Mouse (Mus musculus): Measurements from ENCODE around the gene Sox5. TPM values are rescaled to one million over a fixed set of nuclear protein-coding genes. Genes with fewer than 3 reads are reported as not detected.

Sox5 gene
- polyA plus RNA-seq, 1 experiment from 2014 or later, result 54.7 TPM

- no peaks in the 10 kb centered on the region for H3K27me3 ChIP-seq (ENCODE audit: control insufficient read depth, insufficient read depth, low read length)
- no peak overlapping the region for H3K9ac ChIP-seq (ENCODE audit: low read length)
- no peaks in the 10 kb centered on the region for H3K36me3 ChIP-seq (ENCODE audit: control insufficient read depth, insufficient read depth, low read length)
- ATAC-seq (ENCODE audit: insufficient number of reproducible peaks, low FRiP score, low TSS enrichment, low read depth), result no peak
- H3K4me3 ChIP-seq (ENCODE audit: low read depth, low read length), result no peak overlapping the region
- H3K27ac ChIP-seq (replicated peaks; ENCODE audit: low read depth, low read length), result no peak overlapping the region
- H3K4me2 ChIP-seq (ENCODE audit: low read depth, severe bottlenecking), result no peak overlapping the region
- WGBS, result 88% methylated on average over 4 of the region's 4 CpGs
- peaks cover 5% of the 10 kb centered on the region; the same call in 1 of the 2 replicates for H3K9me3 ChIP-seq (ENCODE audit: control insufficient read depth, low read length)
- H3K4me1 ChIP-seq (ENCODE audit: control insufficient read depth, insufficient read depth, low read length), result no peaks in the 10 kb centered on the region
- DNase-seq (ENCODE audit: low spot score), result no peak
These were observed 298.6 kb downstream of the Sox5 start for GRCm38 (mm10) chr6:144483166-144483565.

DNA sequence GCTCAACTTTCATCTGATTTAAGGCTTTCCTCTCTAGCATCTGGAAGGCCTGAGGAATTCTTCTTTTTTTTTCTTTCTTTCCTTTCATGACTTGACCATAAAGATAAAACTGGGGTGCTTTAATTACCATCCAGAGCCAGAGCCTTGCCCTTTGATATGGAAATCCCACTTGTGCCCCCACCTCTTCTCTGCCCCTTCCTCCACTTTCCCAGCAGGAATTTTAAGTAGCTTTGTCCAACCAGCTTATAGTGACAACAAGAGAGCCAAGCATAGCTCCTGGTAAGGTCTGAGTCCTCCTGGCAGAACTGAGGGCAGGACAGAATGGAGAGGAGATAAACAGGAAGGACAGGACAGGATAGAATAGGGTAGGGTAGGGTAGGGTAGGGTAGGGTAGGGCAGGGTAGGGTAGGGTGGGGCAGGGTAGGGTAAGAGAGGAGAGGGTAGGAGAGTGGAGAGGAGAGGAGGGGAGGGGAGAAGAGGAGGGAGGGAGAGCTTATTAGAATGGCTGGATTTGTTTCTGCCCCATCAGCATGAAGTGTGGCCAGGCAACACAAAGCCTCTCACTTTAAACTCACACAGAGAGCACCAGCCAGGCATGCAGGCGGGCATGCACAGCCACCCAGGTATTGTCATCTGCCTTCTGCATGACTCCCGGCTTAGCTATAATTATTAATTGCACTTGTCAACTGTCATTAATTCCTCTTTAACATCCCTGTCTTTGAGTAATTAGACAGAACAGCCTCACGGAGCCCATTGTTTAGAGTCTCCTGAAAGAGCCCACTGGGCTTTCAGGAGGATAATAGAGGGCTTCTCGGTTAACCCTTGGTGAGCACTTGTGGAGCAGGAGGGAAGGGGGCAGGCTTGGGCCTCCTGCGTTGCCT lies 300.9 kb downstream of the Sox5 start:
- WGBS, result 14% methylated on average over 5 of the region's 5 CpGs
- no peak overlapping the region for H3K27ac ChIP-seq (replicated peaks; ENCODE audit: low read depth, low read length)
- H3K4me3 ChIP-seq (ENCODE audit: low read depth, low read length), result no peak overlapping the region
- H3K4me2 ChIP-seq (ENCODE audit: low read depth, severe bottlenecking), result no peak overlapping the region
- ATAC-seq (ENCODE audit: insufficient number of reproducible peaks, low FRiP score, low TSS enrichment, low read depth), result no peak
- no peaks in the 10 kb centered on the region for H3K4me1 ChIP-seq (ENCODE audit: control insufficient read depth, insufficient read depth, low read length)
- H3K36me3 ChIP-seq (ENCODE audit: control insufficient read depth, insufficient read depth, low read length), result no peaks in the 10 kb centered on the region
- no peak for DNase-seq (ENCODE audit: low spot score)
- H3K9me3 ChIP-seq (ENCODE audit: control insufficient read depth, low read length), result no peaks in the 10 kb centered on the region
- no peaks in the 10 kb centered on the region for H3K27me3 ChIP-seq (ENCODE audit: control insufficient read depth, insufficient read depth, low read length)
- H3K9ac ChIP-seq (ENCODE audit: low read length), result no peak overlapping the region

DNA sequence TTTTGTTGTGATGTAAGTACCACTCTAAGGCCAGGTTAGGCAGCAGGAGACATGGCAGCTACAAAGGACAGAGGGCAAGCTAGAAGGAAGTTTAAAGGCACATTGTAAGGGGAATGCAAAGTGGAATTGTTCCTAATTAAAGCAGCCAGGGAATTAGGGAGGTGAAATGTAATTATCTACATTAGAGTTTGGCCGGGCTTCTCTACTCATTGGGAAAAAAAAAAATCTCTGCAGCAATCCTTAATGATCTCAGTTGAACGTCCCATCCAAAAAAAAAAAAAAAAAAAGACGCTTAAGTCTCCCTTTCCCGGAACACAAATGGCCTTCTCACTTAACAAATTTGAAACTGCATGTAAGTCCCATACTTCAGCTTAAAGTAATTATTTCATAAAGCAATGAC lies 301.9 kb downstream of the Sox5 start:
- Histone ChIP-seq H3K9me3 (ENCODE audit: control insufficient read depth, low read length) (no peaks in the 10 kb centered on the region), H3K4me2 (ENCODE audit: low read depth, severe bottlenecking) (no peak overlapping the region), H3K4me3 (ENCODE audit: low read depth, low read length) (no peak overlapping the region), H3K27me3 (ENCODE audit: control insufficient read depth, insufficient read depth, low read length) (no peaks in the 10 kb centered on the region), H3K4me1 (ENCODE audit: control insufficient read depth, insufficient read depth, low read length) (no peaks in the 10 kb centered on the region), H3K9ac (ENCODE audit: low read length) (no peak overlapping the region), H3K27ac (replicated peaks; ENCODE audit: low read depth, low read length) (no peak overlapping the region), H3K36me3 (ENCODE audit: control insufficient read depth, insufficient read depth, low read length) (no peaks in the 10 kb centered on the region)
- no peak for DNase-seq (ENCODE audit: low spot score)
- 33% methylated on average over 4 of the region's 4 CpGs for WGBS
- ATAC-seq (ENCODE audit: insufficient number of reproducible peaks, low FRiP score, low TSS enrichment, low read depth), result no peak

DNA sequence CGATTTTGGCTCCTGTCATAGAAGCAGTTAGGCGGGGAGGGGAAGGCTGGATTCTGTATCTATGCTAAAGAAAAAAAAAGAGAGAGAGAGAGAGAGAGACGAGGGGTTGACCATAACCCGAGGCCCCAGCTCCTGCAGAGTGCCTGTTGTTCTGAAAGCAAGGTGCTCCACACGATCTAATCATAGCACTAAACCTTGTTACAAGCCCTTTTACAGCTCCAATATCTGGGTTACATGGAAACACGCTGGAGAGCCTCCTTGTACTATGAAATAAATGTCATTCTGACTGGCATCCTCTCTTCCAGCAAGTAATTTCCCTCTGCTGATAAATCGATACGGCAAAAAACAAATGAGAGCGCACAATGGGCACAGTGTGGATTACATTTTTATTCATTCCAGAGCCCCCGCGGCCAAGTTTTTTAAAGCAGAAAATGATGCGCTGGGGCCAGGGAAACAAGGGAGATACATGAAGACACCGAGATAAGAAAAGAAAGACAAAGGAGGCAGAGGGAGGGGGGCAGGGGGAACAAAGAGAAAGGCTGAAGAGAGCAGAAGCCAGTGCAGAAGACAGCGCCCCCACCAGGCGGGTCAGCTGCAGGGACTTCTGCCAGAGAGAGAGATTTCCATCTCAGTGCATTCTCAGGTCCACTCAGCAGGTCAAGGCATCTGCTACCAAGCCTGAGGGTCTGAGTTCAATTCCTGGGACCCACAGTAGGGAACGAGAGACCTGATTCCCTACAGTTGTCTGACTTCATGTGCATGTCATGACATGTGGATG lies 304.3 kb downstream of the Sox5 start:
- Histone ChIP-seq H3K4me2 (ENCODE audit: low read depth, severe bottlenecking) (no peak overlapping the region), H3K27ac (replicated peaks; ENCODE audit: low read depth, low read length) (no peak overlapping the region), H3K4me1 (ENCODE audit: control insufficient read depth, insufficient read depth, low read length) (no peaks in the 10 kb centered on the region), H3K4me3 (ENCODE audit: low read depth, low read length) (no peak overlapping the region), H3K9me3 (ENCODE audit: control insufficient read depth, low read length) (no peaks in the 10 kb centered on the region), H3K36me3 (ENCODE audit: control insufficient read depth, insufficient read depth, low read length) (no peaks in the 10 kb centered on the region), H3K27me3 (ENCODE audit: control insufficient read depth, insufficient read depth, low read length) (no peaks in the 10 kb centered on the region), H3K9ac (ENCODE audit: low read length) (no peak overlapping the region)
- ATAC-seq (ENCODE audit: insufficient number of reproducible peaks, low FRiP score, low TSS enrichment, low read depth), result no peak
- 75% methylated on average over 16 of the region's 16 CpGs for WGBS
- DNase-seq (ENCODE audit: low spot score), result no peak

DNA sequence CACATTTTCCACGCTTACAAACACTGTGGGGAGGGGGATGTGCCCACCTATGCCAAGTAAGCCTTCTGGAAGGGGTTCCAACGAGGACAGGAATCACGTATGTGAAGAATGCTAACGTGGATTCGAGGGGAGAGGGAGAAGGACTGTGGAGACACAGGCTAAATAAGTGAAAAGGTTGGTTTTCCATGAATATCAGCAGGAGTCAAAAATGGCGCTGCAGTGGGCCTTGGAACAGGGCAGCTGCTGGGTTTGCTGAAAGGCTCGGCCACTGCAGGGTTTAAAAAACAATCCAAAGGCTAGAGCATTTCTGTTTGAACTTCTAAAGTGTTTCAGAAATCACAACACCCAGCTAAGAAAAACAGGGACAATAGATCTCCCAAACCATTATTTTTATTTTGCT lies 308.3 kb downstream of the Sox5 start:
- Histone ChIP-seq H3K4me1 (ENCODE audit: control insufficient read depth, insufficient read depth, low read length) (no peaks in the 10 kb centered on the region), H3K4me2 (ENCODE audit: low read depth, severe bottlenecking) (no peak overlapping the region), H3K27ac (replicated peaks; ENCODE audit: low read depth, low read length) (no peak overlapping the region), H3K36me3 (ENCODE audit: control insufficient read depth, insufficient read depth, low read length) (no peaks in the 10 kb centered on the region), H3K27me3 (ENCODE audit: control insufficient read depth, insufficient read depth, low read length) (no peaks in the 10 kb centered on the region), H3K9me3 (ENCODE audit: control insufficient read depth, low read length) (no peaks in the 10 kb centered on the region), H3K9ac (ENCODE audit: low read length) (no peak overlapping the region), H3K4me3 (ENCODE audit: low read depth, low read length) (no peak overlapping the region)
- WGBS, result 80% methylated on average over 7 of the region's 7 CpGs
- ATAC-seq (ENCODE audit: insufficient number of reproducible peaks, low FRiP score, low TSS enrichment, low read depth), result no peak
- no peak for DNase-seq (ENCODE audit: low spot score)

- ATAC-seq (ENCODE audit: insufficient number of reproducible peaks, low FRiP score, low TSS enrichment, low read depth), result no peak
- no peaks in the 10 kb centered on the region for H3K27me3 ChIP-seq (ENCODE audit: control insufficient read depth, insufficient read depth, low read length)
- 56% methylated on average over 14 of the region's 14 CpGs for WGBS
- DNase-seq (ENCODE audit: low spot score), result no peak
- H3K36me3 ChIP-seq (ENCODE audit: control insufficient read depth, insufficient read depth, low read length), result no peaks in the 10 kb centered on the region
- no peak overlapping the region for H3K4me2 ChIP-seq (ENCODE audit: low read depth, severe bottlenecking)
- no peaks in the 10 kb centered on the region for H3K4me1 ChIP-seq (ENCODE audit: control insufficient read depth, insufficient read depth, low read length)
- H3K4me3 ChIP-seq (ENCODE audit: low read depth, low read length), result no peak overlapping the region
- H3K9ac ChIP-seq (ENCODE audit: low read length), result no peak overlapping the region
- H3K9me3 ChIP-seq (ENCODE audit: control insufficient read depth, low read length), result no peaks in the 10 kb centered on the region
- no peak overlapping the region for H3K27ac ChIP-seq (replicated peaks; ENCODE audit: low read depth, low read length)
These were observed 309.5 kb downstream of the Sox5 start for GRCm38 (mm10) chr6:144472089-144472900.

- H3K4me2 ChIP-seq (ENCODE audit: low read depth, severe bottlenecking), result no peak overlapping the region
- DNase-seq (ENCODE audit: low spot score), result no peak
- H3K27me3 ChIP-seq (ENCODE audit: control insufficient read depth, insufficient read depth, low read length), result no peaks in the 10 kb centered on the region
- peaks cover 25% of the 10 kb centered on the region for H3K4me1 ChIP-seq (ENCODE audit: control insufficient read depth, insufficient read depth, low read length)
- no peak overlapping the region for H3K4me3 ChIP-seq (ENCODE audit: low read depth, low read length)
- no peak overlapping the region for H3K9ac ChIP-seq (ENCODE audit: low read length)
- WGBS, result 54% methylated on average over 15 of the region's 15 CpGs
- no peaks in the 10 kb centered on the region for H3K9me3 ChIP-seq (ENCODE audit: control insufficient read depth, low read length)
- ATAC-seq (ENCODE audit: insufficient number of reproducible peaks, low FRiP score, low TSS enrichment, low read depth), result no peak
- no peak overlapping the region for H3K27ac ChIP-seq (replicated peaks; ENCODE audit: low read depth, low read length)
- H3K36me3 ChIP-seq (ENCODE audit: control insufficient read depth, insufficient read depth, low read length), result no peaks in the 10 kb centered on the region
These were observed 315.1 kb downstream of the Sox5 start for GRCm38 (mm10) chr6:144466711-144467110.

- peaks cover 25% of the 10 kb centered on the region for H3K4me1 ChIP-seq (ENCODE audit: control insufficient read depth, insufficient read depth, low read length)
- H3K4me2 ChIP-seq (ENCODE audit: low read depth, severe bottlenecking), result no peak overlapping the region
- no peak overlapping the region for H3K4me3 ChIP-seq (ENCODE audit: low read depth, low read length)
- ATAC-seq (ENCODE audit: insufficient number of reproducible peaks, low FRiP score, low TSS enrichment, low read depth) (no peak), DNase-seq (ENCODE audit: low spot score) (peak; percentile 79)
- H3K27me3 ChIP-seq (ENCODE audit: control insufficient read depth, insufficient read depth, low read length), result no peaks in the 10 kb centered on the region
- H3K9ac ChIP-seq (ENCODE audit: low read length), result no peak overlapping the region
- 14% methylated on average over 6 of the region's 6 CpGs for WGBS
- H3K9me3 ChIP-seq (ENCODE audit: control insufficient read depth, low read length), result no peaks in the 10 kb centered on the region
- H3K36me3 ChIP-seq (ENCODE audit: control insufficient read depth, insufficient read depth, low read length), result no peaks in the 10 kb centered on the region
- peak overlapping the region; percentile 33; the same call in 1 of the 2 replicates for H3K27ac ChIP-seq (replicated peaks; ENCODE audit: low read depth, low read length)
These were observed 318.1 kb downstream of the Sox5 start for GRCm38 (mm10) chr6:144463691-144464090.

Data from limb, embryonic 11.5 days (tissue).